Mouse (Mus musculus): ENCODE data around the gene Aatk. TPM values are rescaled to one million over a fixed set of nuclear protein-coding genes. Genes with fewer than 3 reads are reported as not detected.

Gene Aatk
- polyA plus RNA-seq, 2 experiments, result 0.13 to 0.45 TPM

GRCm38 (mm10) chr11:120071065-120071464, 24.1 kb upstream of the Aatk start:
- WGBS (ENCODE audit: insufficient replicate concordance), result 62% methylated on average over 12 of the region's 12 CpGs
- TF ChIP-seq CTCF (IDR thresholded peaks at IDR 0.05; ENCODE audit: low read depth), result no peak
- TF ChIP-seq EP300 (IDR thresholded peaks at IDR 0.05; ENCODE audit: low read depth), result no peak
- H3K9ac ChIP-seq (replicated peaks), result no peak overlapping the region

GRCm38 (mm10) chr11:120070286-120070930, 23.4 kb upstream of the Aatk start:
- TF ChIP-seq EP300 (IDR thresholded peaks at IDR 0.05; ENCODE audit: low read depth), result no peak
- TF ChIP-seq CTCF (IDR thresholded peaks at IDR 0.05; ENCODE audit: low read depth), result no peak
- DNase-seq (ENCODE audit: low read depth in 3 of 3, low spot score in 3 of 3) (no peak), ATAC-seq (ENCODE audit: insufficient read depth) (no peak)
- Histone ChIP-seq H3K36me3 (replicated peaks; ENCODE audit: control insufficient read depth, insufficient read depth, low read depth) (no peaks in the 10 kb centered on the region), H3K4me2 (ENCODE audit: low read depth) (no peak overlapping the region), H3K27me3 (ENCODE audit: control insufficient read depth, insufficient read depth, low read length) (no peaks in the 10 kb centered on the region), H3K4me1 (replicated peaks; ENCODE audit: control insufficient read depth in 2 of 2, insufficient read depth in 2 of 2, low read length in 1 of 2) (no peaks in the 10 kb centered on the region), H3K27ac (no peak overlapping the region), H3K9me3 (ENCODE audit: control insufficient read depth, low read length) (no peaks in the 10 kb centered on the region), H3K9ac (replicated peaks) (no peak overlapping the region), H3K4me3 (ENCODE audit: insufficient read depth in 1 of 2, low read depth in 2 of 2, low read length in 2 of 2) (no peak overlapping the region)
- 76% methylated on average over 27 of the region's 27 CpGs for WGBS (ENCODE audit: insufficient replicate concordance)

More at GRCm38 (mm10) chr11:120071065-120071464, 24.1 kb upstream of the Aatk start:
- DNase-seq (ENCODE audit: low read depth in 3 of 3, low spot score in 3 of 3) (no peak), ATAC-seq (ENCODE audit: insufficient read depth) (no peak)
- Histone ChIP-seq H3K27me3 (ENCODE audit: control insufficient read depth, insufficient read depth, low read length) (no peaks in the 10 kb centered on the region), H3K4me2 (ENCODE audit: low read depth) (no peak overlapping the region), H3K27ac (no peak overlapping the region), H3K4me3 (ENCODE audit: insufficient read depth in 1 of 2, low read depth in 2 of 2, low read length in 2 of 2) (no peak overlapping the region), H3K36me3 (replicated peaks; ENCODE audit: control insufficient read depth, insufficient read depth, low read depth) (no peaks in the 10 kb centered on the region), H3K4me1 (replicated peaks; ENCODE audit: control insufficient read depth in 2 of 2, insufficient read depth in 2 of 2, low read length in 1 of 2) (no peaks in the 10 kb centered on the region), H3K9me3 (ENCODE audit: control insufficient read depth, low read length) (no peaks in the 10 kb centered on the region)

GRCm38 (mm10) chr11:120069261-120069660, 22.3 kb upstream of the Aatk start:
- Histone ChIP-seq H3K9me3 (ENCODE audit: control insufficient read depth, low read length) (no peaks in the 10 kb centered on the region), H3K27ac (no peak overlapping the region), H3K4me3 (ENCODE audit: insufficient read depth in 1 of 2, low read depth in 2 of 2, low read length in 2 of 2) (no peak overlapping the region), H3K36me3 (replicated peaks; ENCODE audit: control insufficient read depth, insufficient read depth, low read depth) (no peaks in the 10 kb centered on the region), H3K4me1 (replicated peaks; ENCODE audit: control insufficient read depth in 2 of 2, insufficient read depth in 2 of 2, low read length in 1 of 2) (no peaks in the 10 kb centered on the region), H3K27me3 (ENCODE audit: control insufficient read depth, insufficient read depth, low read length) (no peaks in the 10 kb centered on the region), H3K4me2 (ENCODE audit: low read depth) (no peak overlapping the region), H3K9ac (replicated peaks) (no peak overlapping the region)
- ATAC-seq (ENCODE audit: insufficient read depth), result no peak
- 66% methylated on average over 11 of the region's 11 CpGs for WGBS (ENCODE audit: insufficient replicate concordance)
- DNase-seq (ENCODE audit: low read depth in 3 of 3, low spot score in 3 of 3), result no peak
- no peak for TF ChIP-seq CTCF (IDR thresholded peaks at IDR 0.05; ENCODE audit: low read depth)

GRCm38 (mm10) chr11:120067834-120068233, 20.9 kb upstream of the Aatk start:
- DNase-seq (ENCODE audit: low read depth in 3 of 3, low spot score in 3 of 3) (no peak), ATAC-seq (ENCODE audit: insufficient read depth) (no peak)
- Histone ChIP-seq H3K4me2 (ENCODE audit: low read depth) (no peak overlapping the region), H3K27me3 (ENCODE audit: control insufficient read depth, insufficient read depth, low read length) (no peaks in the 10 kb centered on the region), H3K9me3 (ENCODE audit: control insufficient read depth, low read length) (no peaks in the 10 kb centered on the region), H3K36me3 (replicated peaks; ENCODE audit: control insufficient read depth, insufficient read depth, low read depth) (no peaks in the 10 kb centered on the region), H3K27ac (no peak overlapping the region), H3K4me1 (replicated peaks; ENCODE audit: control insufficient read depth in 2 of 2, insufficient read depth in 2 of 2, low read length in 1 of 2) (no peaks in the 10 kb centered on the region), H3K4me3 (ENCODE audit: insufficient read depth in 1 of 2, low read depth in 2 of 2, low read length in 2 of 2) (no peak overlapping the region), H3K9ac (replicated peaks) (no peak overlapping the region)
- WGBS (ENCODE audit: insufficient replicate concordance), result 79% methylated on average over 17 of the region's 17 CpGs
- TF ChIP-seq EP300 (IDR thresholded peaks at IDR 0.05; ENCODE audit: low read depth) (no peak), CTCF (IDR thresholded peaks at IDR 0.05; ENCODE audit: low read depth) (peak; percentile 41)

GRCm38 (mm10) chr11:120065291-120065690, 18.3 kb upstream of the Aatk start:
- Histone ChIP-seq H3K9me3 (ENCODE audit: control insufficient read depth, low read length) (no peaks in the 10 kb centered on the region), H3K4me1 (replicated peaks; ENCODE audit: control insufficient read depth in 2 of 2, insufficient read depth in 2 of 2, low read length in 1 of 2) (no peaks in the 10 kb centered on the region), H3K4me2 (ENCODE audit: low read depth) (no peak overlapping the region), H3K27me3 (ENCODE audit: control insufficient read depth, insufficient read depth, low read length) (no peaks in the 10 kb centered on the region), H3K9ac (replicated peaks) (no peak overlapping the region), H3K4me3 (ENCODE audit: insufficient read depth in 1 of 2, low read depth in 2 of 2, low read length in 2 of 2) (no peak overlapping the region), H3K36me3 (replicated peaks; ENCODE audit: control insufficient read depth, insufficient read depth, low read depth) (no peaks in the 10 kb centered on the region), H3K27ac (no peak overlapping the region)
- DNase-seq (ENCODE audit: low read depth in 3 of 3, low spot score in 3 of 3), result no peak
- WGBS (ENCODE audit: insufficient replicate concordance), result 36% methylated on average over 10 of the region's 10 CpGs
- TF ChIP-seq EP300 (IDR thresholded peaks at IDR 0.05; ENCODE audit: low read depth) (no peak), CTCF (IDR thresholded peaks at IDR 0.05; ENCODE audit: low read depth) (peak; percentile 86)
- no peak for ATAC-seq (ENCODE audit: insufficient read depth)
